Mouse (Mus musculus): ENCODE results near the gene Zfp787. TPM values are rescaled to one million over a fixed set of nuclear protein-coding genes. Genes with fewer than 3 reads are reported as not detected.
"Not testable (repeated sequence)": the region's sequence is repeated elsewhere in the genome, so short reads cannot be mapped to it uniquely, and the experiment has no call there.

Zfp787 gene
- polyA plus RNA-seq (2017; shearing (Covaris generic)), result 1 to 10 TPM; 4.2 to 5.8 (median 4.3) TPM

- peak; percentile 89 for ATAC-seq
Measured at GRCm38 (mm10) chr7:6155901-6156411, at the start of gene Zfp787. Gene Zfp787 (minus strand): TSS chr7:6155997.

DNA sequence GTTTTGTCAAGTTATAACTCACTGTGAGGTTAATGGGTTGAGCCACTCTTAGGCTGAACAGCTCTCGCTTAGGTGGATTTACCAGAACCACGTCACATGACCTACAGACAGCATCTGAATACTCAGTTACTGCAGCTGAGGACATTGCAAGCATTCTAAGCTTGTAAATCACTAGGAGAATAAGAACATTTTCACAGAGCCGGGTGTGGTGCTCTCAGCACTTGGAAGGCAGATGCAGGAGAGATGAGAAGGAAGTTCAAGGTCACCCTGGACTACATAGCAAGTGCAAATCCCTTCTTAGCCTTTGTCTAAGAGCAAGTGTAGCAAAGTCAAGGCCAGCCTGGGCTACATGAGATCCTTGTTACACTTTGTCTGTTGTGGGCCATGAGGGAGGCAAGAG is 48.4 kb upstream of the Zfp787 start:
- no peak for ATAC-seq

- no peak for ATAC-seq
Measured at GRCm38 (mm10) chr7:6196790-6197189, 41.0 kb upstream of the Zfp787 start, which contains the start of gene Galp. Gene Galp (plus strand): TSS chr7:6197090.

DNA sequence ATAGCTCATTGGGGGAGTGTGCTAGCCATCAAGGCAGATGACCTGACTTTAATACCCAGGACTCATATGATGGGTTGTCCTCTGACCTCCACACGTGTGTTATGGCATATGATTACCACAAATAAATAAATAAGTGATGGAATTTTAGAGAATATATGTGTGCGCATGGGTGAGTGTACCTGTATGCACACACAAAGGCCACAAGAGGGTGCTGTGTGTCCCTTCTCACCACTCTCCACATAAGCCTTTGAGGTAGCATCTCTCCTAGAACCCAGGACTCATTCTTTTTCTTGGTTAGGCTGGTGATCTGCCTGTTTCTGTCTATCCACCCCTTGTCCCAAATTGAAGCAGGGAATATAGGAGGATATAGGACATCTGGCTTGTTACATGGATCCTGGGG is 40.0 kb upstream of the Zfp787 start:
- ATAC-seq, result no peak

DNA sequence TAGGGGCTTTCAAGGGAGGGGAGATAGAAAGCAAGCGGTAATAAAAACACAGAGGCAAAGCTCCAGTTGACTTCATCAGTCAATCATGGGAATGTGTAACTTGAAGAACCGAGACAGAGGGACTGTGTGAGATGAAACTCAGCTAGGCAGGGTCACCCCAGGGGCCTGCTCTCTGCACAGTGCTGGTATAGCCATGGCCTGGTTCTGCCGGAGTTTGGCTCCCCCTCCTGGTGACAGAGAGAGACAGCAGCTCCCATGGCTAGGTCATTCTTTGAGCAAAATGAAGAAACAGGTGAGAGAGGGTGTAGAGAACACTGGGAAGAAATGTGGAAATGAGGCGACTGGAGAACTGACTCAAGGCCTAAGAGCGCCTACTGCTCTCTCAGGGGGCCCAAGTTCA is 38.3 kb upstream of the Zfp787 start:
- ATAC-seq, result peak; percentile 81

- ATAC-seq, result peak; percentile 74
Measured at GRCm38 (mm10) chr7:6191376-6191775, 35.6 kb upstream of the Zfp787 start.

DNA sequence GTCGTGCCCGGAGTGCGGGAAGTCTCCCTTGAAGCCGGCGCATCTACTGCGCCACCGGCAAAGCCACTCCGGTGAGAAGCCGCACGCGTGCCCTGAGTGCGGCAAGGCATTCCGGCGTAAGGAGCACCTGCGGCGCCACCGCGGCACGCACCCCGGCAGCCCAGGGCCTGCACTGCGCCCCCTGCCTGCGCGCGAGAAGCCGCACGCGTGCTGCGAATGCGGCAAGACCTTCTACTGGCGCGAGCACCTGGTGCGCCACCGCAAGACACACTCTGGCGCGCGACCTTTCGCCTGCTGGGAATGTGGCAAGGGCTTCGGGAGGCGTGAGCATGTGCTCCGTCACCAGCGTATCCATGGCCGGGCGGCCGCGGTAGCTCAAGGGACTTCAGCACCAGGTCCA is 33.7 kb upstream of the Zfp787 start:
- ATAC-seq, result no peak

GRCm38 (mm10) chr7:6186756-6187155 is 31.0 kb upstream of the Zfp787 start:
- no peak for ATAC-seq

DNA sequence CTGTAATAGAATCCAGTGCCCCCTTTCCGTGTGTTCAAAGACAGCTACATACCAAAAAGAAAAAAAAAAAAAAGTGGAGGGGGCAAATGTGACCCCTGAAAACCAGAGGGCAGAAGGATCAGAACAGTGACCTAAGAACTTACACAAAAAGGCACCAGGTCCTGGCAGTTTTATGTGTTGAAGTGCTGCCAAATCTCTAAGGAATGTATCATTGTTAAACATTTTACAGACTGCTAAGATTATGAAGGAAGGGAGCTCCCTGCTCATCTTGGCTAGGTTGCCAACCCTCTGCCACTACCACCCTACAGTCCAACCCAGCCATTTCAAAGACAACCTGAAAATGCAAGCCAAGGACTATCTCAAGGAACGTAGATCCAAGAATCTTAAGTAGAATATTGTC is 30.4 kb upstream of the Zfp787 start:
- no peak for ATAC-seq

DNA sequence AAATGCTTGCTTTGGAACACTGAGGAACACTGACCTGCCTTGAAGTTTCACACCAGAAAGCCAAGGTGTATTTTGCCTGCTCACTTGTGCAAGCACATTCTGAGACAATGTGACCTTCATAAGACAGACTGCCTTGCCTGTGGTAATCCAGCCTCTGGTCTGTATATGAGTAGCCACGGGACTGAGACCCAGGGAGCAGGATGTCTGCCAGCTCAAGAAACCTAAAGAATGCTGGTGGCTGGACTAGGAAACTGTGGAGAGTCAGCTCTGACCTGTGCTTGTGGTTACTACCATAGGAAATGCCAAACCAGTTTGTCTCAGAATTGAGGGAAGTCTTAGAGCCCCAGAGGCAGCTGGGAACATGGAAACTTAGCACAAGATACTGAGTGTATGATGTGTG is 29.6 kb upstream of the Zfp787 start:
- ATAC-seq, result no peak

GRCm38 (mm10) chr7:6184521-6184920 is 28.7 kb upstream of the Zfp787 start:
- no peak for ATAC-seq

GRCm38 (mm10) chr7:6183802-6184201 is 28.0 kb upstream of the Zfp787 start:
- ATAC-seq, result no peak

DNA sequence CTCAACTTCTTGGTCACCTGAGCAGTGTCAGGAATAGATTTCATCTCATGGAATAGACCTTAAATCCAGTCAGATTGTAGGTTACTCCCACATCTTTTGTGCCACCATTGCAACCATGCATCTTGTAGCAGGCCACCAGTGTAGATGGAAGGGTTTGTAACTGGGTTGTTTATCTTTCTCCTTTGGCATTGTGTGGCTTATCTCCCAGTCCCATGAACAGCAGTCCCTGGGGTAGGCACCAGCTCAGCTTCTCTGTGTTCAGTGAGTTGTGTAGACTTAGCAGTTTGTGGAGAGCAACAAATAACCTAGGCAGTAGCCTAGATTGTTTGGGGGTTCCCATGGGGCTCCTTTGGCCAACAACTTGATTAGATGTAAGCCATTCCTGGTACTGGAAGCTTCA is 27.1 kb upstream of the Zfp787 start:
- ATAC-seq, result no peak

- ATAC-seq, result no peak
Measured at GRCm38 (mm10) chr7:6179013-6179412, 23.2 kb upstream of the Zfp787 start.

DNA sequence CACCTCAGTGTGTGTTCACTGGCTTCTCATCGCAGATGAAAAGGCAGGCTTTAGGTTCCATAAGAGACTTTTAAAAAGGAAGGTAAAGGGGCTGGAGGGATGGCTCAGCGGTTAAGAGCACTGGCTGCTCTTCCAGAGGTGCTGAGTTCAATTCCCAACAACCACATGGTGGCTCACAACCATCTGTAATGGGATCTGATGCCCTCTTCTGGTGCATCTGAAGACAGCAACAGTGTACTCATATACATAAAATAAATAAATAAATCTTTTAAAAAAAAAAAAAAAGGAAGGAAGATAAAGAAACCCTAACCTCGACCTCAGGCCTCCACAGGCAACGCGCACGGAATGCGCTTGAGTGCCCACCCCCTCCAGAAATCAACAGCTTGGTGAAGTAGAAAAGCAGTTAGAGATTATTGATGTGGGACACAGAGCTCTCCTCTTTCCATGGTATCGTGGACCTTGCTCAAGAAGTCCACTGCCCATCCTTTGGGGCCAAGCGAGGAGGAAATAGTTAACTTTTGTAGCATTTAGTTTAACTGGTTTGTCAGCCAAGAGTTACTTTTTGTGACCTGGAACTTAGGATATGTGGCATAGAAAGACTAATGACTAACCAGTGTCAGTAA is 18.7 kb upstream of the Zfp787 start:
- not testable (repeated sequence) for ATAC-seq

- no peak for ATAC-seq
Measured at GRCm38 (mm10) chr7:6173872-6174271, 18.1 kb upstream of the Zfp787 start.

DNA sequence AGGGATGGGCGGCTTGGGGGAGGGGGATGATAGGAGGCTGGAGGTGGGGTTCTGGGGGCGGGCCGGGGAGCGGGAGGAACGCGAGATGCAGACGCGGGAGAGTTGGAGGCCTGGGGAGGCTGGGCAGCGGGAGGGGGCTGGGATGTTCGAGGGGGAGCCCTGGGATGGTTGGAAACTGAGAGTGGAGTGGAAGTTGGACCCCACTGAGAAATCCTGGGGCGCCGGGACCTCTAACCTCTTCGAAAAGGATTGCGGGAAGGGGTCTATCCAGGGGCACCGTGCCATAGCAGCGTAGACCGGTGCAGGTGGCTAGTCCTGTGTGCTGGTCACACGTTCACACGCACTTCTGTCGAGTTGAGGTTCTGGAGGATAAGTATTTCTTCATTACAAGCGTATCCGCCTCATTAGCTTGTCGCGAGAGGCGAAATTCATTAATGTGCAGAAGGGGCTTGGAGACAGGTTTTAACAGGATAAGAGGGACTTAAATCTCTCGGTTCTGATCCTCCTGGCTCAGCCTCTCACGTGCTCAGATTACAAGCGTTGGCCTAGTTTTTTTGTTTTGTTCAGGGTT is 17.0 kb upstream of the Zfp787 start:
- ATAC-seq, result no peak

GRCm38 (mm10) chr7:6172006-6172649 is 16.3 kb upstream of the Zfp787 start, which contains the start of gene Zfp444:
Gene Zfp444 (plus strand): TSS chr7:6172226.
- ATAC-seq, result peak; percentile 88

- ATAC-seq, result peak; percentile 61
Measured at GRCm38 (mm10) chr7:6171444-6172005, 15.7 kb upstream of the Zfp787 start.

- no peak for ATAC-seq
Measured at GRCm38 (mm10) chr7:6170871-6171270, 15.1 kb upstream of the Zfp787 start.

DNA sequence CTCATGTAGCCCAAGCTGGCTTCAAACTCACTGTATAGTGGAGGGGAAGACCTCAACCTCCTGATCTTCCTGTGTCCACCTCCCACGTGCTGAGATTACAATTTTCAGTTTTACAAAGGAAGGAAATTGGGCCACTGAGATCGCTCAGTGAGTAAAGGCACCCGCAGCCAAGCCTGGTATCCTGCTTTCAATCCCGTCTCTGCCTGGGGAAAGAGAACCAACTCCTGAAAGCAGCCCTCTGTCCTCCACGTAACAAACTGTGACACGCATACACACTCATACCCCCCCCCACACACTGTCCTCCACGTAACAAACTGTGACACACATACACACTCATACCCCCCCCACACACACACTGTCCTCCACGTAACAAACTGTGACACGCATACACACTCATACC is 14.6 kb upstream of the Zfp787 start:
- ATAC-seq, result no peak

- ATAC-seq, result no peak
Measured at GRCm38 (mm10) chr7:6169403-6169802, 13.6 kb upstream of the Zfp787 start.

DNA sequence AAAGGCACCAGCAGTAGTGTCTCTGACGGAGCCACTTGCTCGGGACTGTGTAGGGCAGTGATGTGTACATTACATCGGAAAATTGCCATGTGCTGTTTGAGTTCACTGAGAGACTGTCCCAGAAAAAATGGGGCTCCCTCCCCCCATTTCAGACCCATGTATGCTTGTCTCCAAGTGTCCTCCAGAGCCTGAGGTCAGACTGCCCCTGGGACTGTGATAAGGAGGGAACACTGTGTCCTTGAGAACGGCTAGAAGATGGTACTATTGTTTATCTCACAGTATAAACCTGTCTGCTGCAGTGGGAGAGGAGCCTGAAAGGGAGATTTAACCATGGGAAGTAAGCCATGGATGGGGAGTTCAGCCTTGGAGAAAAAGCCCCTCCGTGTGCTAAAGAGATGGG is 8.9 kb upstream of the Zfp787 start:
- ATAC-seq, result no peak

- no peak for ATAC-seq
Measured at GRCm38 (mm10) chr7:6162172-6162571, 6.4 kb upstream of the Zfp787 start.
